8 mouse cellular contexts compared by ENCODE assay signal in the genomic region with DNA sequence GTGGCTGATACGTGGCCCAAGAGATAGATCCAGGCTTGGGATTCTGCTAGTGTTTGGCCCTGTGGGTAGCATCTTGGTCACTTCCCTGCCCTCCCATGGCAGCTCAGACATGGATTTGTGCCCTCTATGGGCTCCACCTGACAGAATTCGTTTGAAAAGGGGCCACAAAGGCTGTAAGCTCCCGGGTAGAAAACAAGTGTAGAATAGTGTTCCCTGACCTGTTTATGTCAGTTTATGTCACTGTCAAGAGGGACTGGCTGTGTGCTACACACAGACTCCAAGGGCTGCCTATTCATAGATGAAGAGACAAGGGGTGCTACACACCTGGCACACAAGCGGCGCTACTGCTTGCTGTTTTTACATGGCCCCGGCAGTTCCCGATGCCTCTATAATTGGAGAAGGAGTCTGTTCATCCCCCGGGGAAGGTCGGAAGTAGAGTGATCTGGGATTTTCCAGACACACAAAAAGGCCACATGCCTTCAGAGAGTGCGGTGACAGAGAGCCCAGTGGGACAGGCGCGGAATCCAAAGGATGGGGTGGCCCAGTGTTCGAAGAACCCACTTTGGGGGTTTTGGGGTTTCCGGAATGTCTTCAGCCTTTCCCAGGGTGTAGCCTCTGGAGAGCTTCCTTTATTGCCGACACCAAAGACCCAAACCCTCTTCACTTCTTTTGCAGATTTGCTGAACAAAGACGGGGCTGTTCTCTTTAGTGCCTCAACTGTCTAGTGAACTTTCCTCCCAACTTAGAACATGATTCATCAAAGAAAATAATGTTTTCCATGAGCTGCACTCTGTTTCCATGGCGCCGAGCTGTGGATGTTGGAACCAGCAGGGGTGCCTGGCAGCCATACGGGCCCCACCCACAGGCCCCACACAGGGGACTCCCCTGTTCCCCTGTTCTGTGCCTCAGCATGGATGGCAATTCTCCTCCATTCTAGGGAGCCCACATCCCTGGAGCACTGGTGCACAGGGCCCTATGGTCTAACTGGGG. TPM values are rescaled to one million over a fixed set of nuclear protein-coding genes. Genes with fewer than 3 reads are reported as not detected.
DNase-seq lines count a peak whose midpoint lies in the region; ATAC-seq lines count a peak whose summit lies in the region.

No protein-coding gene starts in this region.

- H3K27me3 ChIP-seq in heart, embryonic 13.5 days (replicated peaks): no peaks in the 10 kb centered on the region
- no peaks in the 10 kb centered on the region for H3K27me3 ChIP-seq in limb, embryonic 10.5 days (ENCODE audit: low read depth, poor library complexity, severe bottlenecking)
- H3K27me3 ChIP-seq in midbrain, embryonic 14.5 days (ENCODE audit: control insufficient read depth, insufficient read depth, low read length): no peaks in the 10 kb centered on the region
- H3K27me3 ChIP-seq in kidney, embryonic 14.5 days (ENCODE audit: control insufficient read depth, insufficient read depth, low read length): no peaks in the 10 kb centered on the region

- H3K4me1 ChIP-seq in heart, embryonic 13.5 days: peaks cover 67% of the 10 kb centered on the region
- peaks cover 51% of the 10 kb centered on the region for H3K4me1 ChIP-seq in limb, embryonic 10.5 days
- peaks cover 7% of the 10 kb centered on the region for H3K4me1 ChIP-seq in midbrain, embryonic 14.5 days (ENCODE audit: control insufficient read depth, insufficient read depth, low read length)
- H3K4me1 ChIP-seq in kidney, embryonic 14.5 days (ENCODE audit: control insufficient read depth, insufficient read depth, low read length): peaks cover 15% of the 10 kb centered on the region

- 0 out of 2 replicates have a peak overlapping the region, but pooled peaks have one; percentile 1 for H3K27ac ChIP-seq in heart, embryonic 13.5 days (replicated peaks)
- 0 out of 2 replicates have a peak overlapping the region, but pooled peaks have one; percentile 26 for H3K27ac ChIP-seq in limb, embryonic 10.5 days
- H3K27ac ChIP-seq in midbrain, embryonic 14.5 days (replicated peaks; ENCODE audit: low read depth, low read length): no peak overlapping the region
- H3K27ac ChIP-seq in kidney, embryonic 14.5 days (ENCODE audit: low read depth, low read length): no peak overlapping the region

- peak; percentile 29 for DNase-seq in urinary bladder, postnatal 25 days (ENCODE audit: low spot score)
- DNase-seq in urinary bladder, postnatal 10 days (ENCODE audit: low spot score): no peak
- DNase-seq in limb, embryonic 10.5 days (ENCODE audit: low spot score): no peak
- DNase-seq in adrenal gland, adult 2 months: no peak
- no peak for DNase-seq in midbrain, embryonic 14.5 days
- no peak for DNase-seq in MN1 (ENCODE audit: low spot score)

- 72% methylated on average over 19 of the region's 19 CpGs for WGBS in heart, embryonic 13.5 days
- WGBS in limb, embryonic 10.5 days: 86% methylated on average over 19 of the region's 19 CpGs
- 83% methylated on average over 19 of the region's 19 CpGs for WGBS in midbrain, embryonic 14.5 days
- 84% methylated on average over 19 of the region's 19 CpGs for WGBS in kidney, embryonic 14.5 days

- H3K9ac ChIP-seq in heart, embryonic 13.5 days: no peak overlapping the region
- no peak overlapping the region for H3K9ac ChIP-seq in midbrain, embryonic 14.5 days (replicated peaks; ENCODE audit: low read length)
- no peak overlapping the region for H3K9ac ChIP-seq in kidney, embryonic 14.5 days (ENCODE audit: low read depth, low read length)

- no peak overlapping the region for H3K4me2 ChIP-seq in heart, embryonic 13.5 days
- H3K4me2 ChIP-seq in midbrain, embryonic 14.5 days (ENCODE audit: low read length): no peak overlapping the region
- H3K4me2 ChIP-seq in kidney, embryonic 14.5 days (replicated peaks; ENCODE audit: low read depth, low read length): no peak overlapping the region

- H3K9me3 ChIP-seq in heart, embryonic 13.5 days: no peaks in the 10 kb centered on the region
- no peaks in the 10 kb centered on the region for H3K9me3 ChIP-seq in limb, embryonic 10.5 days (replicated peaks)
- no peaks in the 10 kb centered on the region for H3K9me3 ChIP-seq in midbrain, embryonic 14.5 days (ENCODE audit: control insufficient read depth, low read length)
- no peaks in the 10 kb centered on the region for H3K9me3 ChIP-seq in kidney, embryonic 14.5 days (ENCODE audit: control insufficient read depth, low read length)

- no peak overlapping the region for H3K4me3 ChIP-seq in heart, embryonic 13.5 days
- no peak overlapping the region for H3K4me3 ChIP-seq in limb, embryonic 10.5 days
- no peak overlapping the region for H3K4me3 ChIP-seq in midbrain, embryonic 14.5 days (replicated peaks; ENCODE audit: low read depth, low read length)
- H3K4me3 ChIP-seq in kidney, embryonic 14.5 days (ENCODE audit: low read length): no peak overlapping the region

- no peak for ATAC-seq in heart, embryonic 13.5 days (ENCODE audit: extremely low read depth, insufficient number of reproducible peaks, low FRiP score, low TSS enrichment)
- no peak for ATAC-seq in midbrain, embryonic 14.5 days (ENCODE audit: low FRiP score, low TSS enrichment)
- ATAC-seq in kidney, embryonic 14.5 days (ENCODE audit: low FRiP score, low TSS enrichment): no peak

- no peaks in the 10 kb centered on the region for H3K36me3 ChIP-seq in heart, embryonic 13.5 days
- H3K36me3 ChIP-seq in limb, embryonic 10.5 days: no peaks in the 10 kb centered on the region
- H3K36me3 ChIP-seq in midbrain, embryonic 14.5 days (ENCODE audit: control insufficient read depth, insufficient read depth, low read length): no peaks in the 10 kb centered on the region
- H3K36me3 ChIP-seq in kidney, embryonic 14.5 days (ENCODE audit: control insufficient read depth, insufficient read depth, low read length): no peaks in the 10 kb centered on the region

RNA-seq across cellular contexts. Expression of a gene that starts 4.0 kb away (rescaled TPM):
- polyA plus RNA-seq in heart, embryonic 13.5 days (2015; fragmentation: Nextera tagmentation; extraction: Ambion mirVana): 49.6 and 55.5 TPM in 2 replicates
- 4.1 and 7.8 TPM in 2 replicates for polyA plus RNA-seq in limb, embryonic 10.5 days (2016; fragmentation: Nextera tagmentation; extraction: Ambion mirVana)
- 100 to 1,000 TPM; 199 to 288 TPM for total RNA-seq in adrenal gland, adult 2 months (2021)
- polyA plus RNA-seq in adrenal gland, adult 2 months (2012; rRNA removed): 214 and 244 TPM in 2 replicates
- polyA plus RNA-seq in midbrain, embryonic 14.5 days (2014; fragmentation: Nextera tagmentation; extraction: Ambion mirVana): 0.54 and 15.7 TPM in 2 replicates
- polyA plus RNA-seq in kidney, embryonic 14.5 days (2014; fragmentation: Nextera tagmentation; extraction: Ambion mirVana): 18.8 and 38.1 TPM in 2 replicates

Comparison
In these comparisons a context has a peak if more than half of its experiments do, and no peak if none do; other contexts are left out.
1. H3K27ac ChIP-seq: peak in heart, embryonic 13.5 days (single experiment) and limb, embryonic 10.5 days (single experiment); none in midbrain, embryonic 14.5 days (single experiment) and kidney, embryonic 14.5 days (single experiment).